Mouse (Mus musculus) CH12.LX (cell line): ENCODE measurements at regions not wholly inside any gene's neighbourhood (a gene's known extent, or its start where the extent isn't known, plus 50 kb on each side); places are given as distances from the start of the nearest gene placed in this dataset.

ENCODE experiments used
- DNase-seq: peaks from one replicate; pipeline ENCODE4 v3.0.0-alpha.2; 2013; ENCODE audit errors: extremely low read depth
- H3K27ac ChIP-seq: 2 replicates; pipeline ENCODE4 v1.5.1; 2012; ENCODE audit warnings: low read depth, mild to moderate bottlenecking, control low read depth, moderate library complexity; ENCODE audit not compliant: insufficient read depth
- H3K27me3 ChIP-seq: replicated peaks from 2 replicates; pipeline ENCODE3; 2012; ENCODE audit warnings: inconsistent platforms
- H3K36me3 ChIP-seq, 2 experiments: replicated peaks in 1 of 2; 2 replicates each; pipeline versions ENCODE3 to v1.6.1; 2012; ENCODE audit warnings: inconsistent platforms in 1 of 2, low read length in 1 of 2, mild to moderate bottlenecking in 1 of 2, mixed read lengths in 1 of 2, moderate library complexity in 1 of 2; ENCODE audit not compliant: control insufficient read depth in 1 of 2, insufficient read depth in 1 of 2
- H3K4me1 ChIP-seq, 2 experiments: 2 replicates each; pipeline ENCODE4 v1.6.1; 2012; ENCODE audit warnings: inconsistent platforms in 1 of 2, moderate library complexity in 1 of 2; ENCODE audit not compliant: insufficient read depth in 2 of 2, control insufficient read depth in 1 of 2
- H3K4me2 ChIP-seq: 2 replicates; pipeline ENCODE4 v1.6.1; 2012; ENCODE audit warnings: low read depth, mild to moderate bottlenecking, control low read depth; ENCODE audit not compliant: poor library complexity, insufficient read depth, severe bottlenecking
- H3K4me3 ChIP-seq, 3 experiments: fragments of 150-350 bp in 1 of 3; sonication (generic) in 1 of 3; replicated peaks in 1 of 3; 2 replicates each; pipeline versions ENCODE3 to v1.5.1; 2011 to 2012; ENCODE audit warnings: low read depth in 2 of 3, low read length in 2 of 3, mild to moderate bottlenecking in 2 of 3, moderate library complexity in 2 of 3, control low read depth in 1 of 3, improper control_type of control experiment in 1 of 3, inconsistent platforms in 1 of 3, mixed read lengths in 1 of 3; ENCODE audit not compliant: poor library complexity in 1 of 3
- H3K79me2 ChIP-seq: replicated peaks from 2 replicates; pipeline ENCODE4 v1.6.1; 2012; ENCODE audit warnings: mild to moderate bottlenecking, moderate library complexity; ENCODE audit not compliant: control insufficient read depth, poor library complexity, insufficient read depth, severe bottlenecking; ENCODE audit errors: extremely low read depth
- H3K9ac ChIP-seq: 2 replicates; pipeline ENCODE4 v1.6.1; 2012; ENCODE audit warnings: low read depth, mild to moderate bottlenecking, control low read depth, moderate library complexity; ENCODE audit not compliant: insufficient read depth
- H3K9me3 ChIP-seq: replicated peaks from 2 replicates; pipeline ENCODE3; 2012; ENCODE audit warnings: low read length, inconsistent platforms, mixed read lengths
- BHLHE40 ChIP-seq: IDR thresholded peaks from 2 replicates; pipeline ENCODE4 v1.6.1; 2011; ENCODE audit warnings: mild to moderate bottlenecking, low read depth, low read length, improper control_type of control experiment
- CHD1 ChIP-seq: IDR thresholded peaks from 2 replicates; pipeline ENCODE4 v1.6.1; 2012; ENCODE audit warnings: low read depth, low read length, improper control_type of control experiment, inconsistent platforms
- CHD2 ChIP-seq: IDR thresholded peaks from 2 replicates; pipeline ENCODE4 v1.6.1; 2011; ENCODE audit warnings: low read length, improper control_type of control experiment
- CTCF ChIP-seq, 2 experiments: IDR thresholded peaks in 1 of 2; conservative IDR thresholded peaks in 1 of 2; 2 replicates each; pipeline ENCODE4 v1.5.1; 2011 to 2012; ENCODE audit warnings: low read depth in 2 of 2, low read length in 2 of 2, improper control_type of control experiment in 1 of 2, inconsistent platforms in 1 of 2, mild to moderate bottlenecking in 1 of 2, moderate library complexity in 1 of 2
- GABPA ChIP-seq: IDR thresholded peaks from 2 replicates; pipeline ENCODE4 v1.6.1; 2012; ENCODE audit warnings: low read depth, low read length, improper control_type of control experiment, inconsistent platforms; ENCODE audit not compliant: insufficient replicate concordance
- HCFC1 ChIP-seq: IDR thresholded peaks from 2 replicates; pipeline ENCODE4 v1.6.1; 2012; ENCODE audit warnings: low read depth, mild to moderate bottlenecking, inconsistent platforms, low read length, improper control_type of control experiment
- IRF4 ChIP-seq: IDR thresholded peaks from 2 replicates; pipeline ENCODE4 v1.6.1; 2014; ENCODE audit warnings: low read depth, mild to moderate bottlenecking, inconsistent platforms, low read length, improper control_type of control experiment
- JUN ChIP-seq: IDR thresholded peaks from 2 replicates; pipeline ENCODE4 v1.6.1; 2011; ENCODE audit warnings: low read depth, mild to moderate bottlenecking, low read length, improper control_type of control experiment, moderate library complexity; ENCODE audit not compliant: insufficient read depth
- KAT2A ChIP-seq: IDR thresholded peaks from 2 replicates; pipeline ENCODE4 v1.6.1; 2012; ENCODE audit warnings: low read length, improper control_type of control experiment, inconsistent platforms; ENCODE audit not compliant: insufficient replicate concordance
- MAFK ChIP-seq: IDR thresholded peaks from 2 replicates; pipeline ENCODE4 v1.6.1; 2011; ENCODE audit warnings: low read length, improper control_type of control experiment; ENCODE audit not compliant: insufficient replicate concordance
- MAX ChIP-seq: IDR thresholded peaks from 2 replicates; pipeline ENCODE4 v1.6.1; 2011; ENCODE audit warnings: low read length, improper control_type of control experiment
- MAZ ChIP-seq: IDR thresholded peaks from 2 replicates; pipeline ENCODE4 v1.6.1; 2012; ENCODE audit warnings: low read depth, mild to moderate bottlenecking, inconsistent platforms, low read length, improper control_type of control experiment, moderate library complexity
- MEF2A ChIP-seq: IDR thresholded peaks from 2 replicates; pipeline ENCODE4 v1.6.1; 2014; ENCODE audit warnings: low read depth, mild to moderate bottlenecking, inconsistent platforms, low read length, improper control_type of control experiment, borderline replicate concordance
- MYC ChIP-seq: IDR thresholded peaks from 2 replicates; pipeline ENCODE4 v1.6.1; 2011; ENCODE audit warnings: low read depth, mild to moderate bottlenecking, improper control_type of control experiment, low read length
- NELFE ChIP-seq: IDR thresholded peaks from 2 replicates; pipeline ENCODE4 v1.6.1; 2011; ENCODE audit warnings: low read depth, low read length, improper control_type of control experiment
- PAX5 ChIP-seq: IDR thresholded peaks from 2 replicates; pipeline ENCODE4 v1.6.1; 2012; ENCODE audit warnings: low read length, inconsistent platforms, mixed read lengths
- SIN3A ChIP-seq: IDR thresholded peaks from 2 replicates; pipeline ENCODE4 v1.6.1; 2012; ENCODE audit warnings: low read length, improper control_type of control experiment, inconsistent platforms
- USF2 ChIP-seq: conservative IDR thresholded peaks from 2 replicates; pipeline ENCODE4 v1.6.1; 2011; ENCODE audit warnings: low read depth, low read length, improper control_type of control experiment
- ZC3H11A ChIP-seq: IDR thresholded peaks from 2 replicates; pipeline ENCODE4 v1.6.1; 2012; ENCODE audit warnings: low read depth, mild to moderate bottlenecking, inconsistent platforms, low read length, improper control_type of control experiment
- ZKSCAN1 ChIP-seq: IDR thresholded peaks from 2 replicates; pipeline ENCODE4 v1.6.1; 2012; ENCODE audit warnings: low read depth, inconsistent platforms, low read length, improper control_type of control experiment, borderline replicate concordance
- ZNF384 ChIP-seq: IDR thresholded peaks from 2 replicates; pipeline ENCODE4 v1.6.1; 2012; ENCODE audit warnings: low read depth, low read length, improper control_type of control experiment, inconsistent platforms
- dilution Hi-C: fragments of 300-500 bp; cut with MboI; formaldehyde crosslinking; loops from 2 replicates; pipeline ENCODE4 v1.14.3; 2020; ENCODE audit warnings: low sequenced_read_pairs; ENCODE audit not compliant: extremely low pct_unique_long_range_greater_than_20kb, extremely low pct_ligation_motif_present
- in situ Hi-C: fragments of 300-500 bp; cut with MboI; formaldehyde crosslinking; loops from 3 replicates; pipeline ENCODE4 v1.14.3; 2019; ENCODE audit warnings: low sequenced_read_pairs, low pct_ligation_motif_present, low pct_unique_long_range_greater_than_20kb, mixed read lengths

DNA sequence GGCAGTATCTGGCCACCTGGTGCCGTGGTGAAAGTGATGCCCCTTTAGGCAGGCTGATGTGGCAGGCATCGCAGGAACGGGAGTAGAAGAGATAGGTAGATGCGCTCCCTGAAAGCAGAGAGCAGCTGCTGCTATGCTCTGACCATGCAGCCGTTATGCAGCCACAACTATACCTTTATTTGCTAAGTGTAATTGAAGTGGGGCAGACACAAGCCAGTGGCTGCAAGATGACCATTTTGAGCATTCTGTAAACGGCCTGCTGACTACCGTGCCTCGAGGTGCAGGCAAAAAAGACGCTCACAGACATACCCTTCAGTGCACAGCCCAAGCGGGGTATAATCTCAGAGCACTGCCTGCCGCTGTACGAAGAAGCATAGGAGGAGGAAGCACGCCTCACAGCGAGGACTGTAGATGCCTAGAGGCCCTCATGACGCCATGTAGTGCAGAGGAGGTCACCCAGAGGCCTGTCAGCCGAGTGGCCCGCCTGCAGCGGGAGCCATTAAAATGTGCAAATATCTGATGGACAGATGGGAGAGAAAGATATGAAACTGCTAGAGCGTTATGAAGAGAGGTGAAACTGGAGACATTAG is 170.9 kb downstream of the Spata18 start:
- H3K79me2 ChIP-seq = no peaks in the 10 kb centered on the region
- no peak overlapping the region for H3K4me2 ChIP-seq
- H3K9me3 ChIP-seq = no peaks in the 10 kb centered on the region
- H3K36me3 ChIP-seq = no peaks in the 10 kb centered on the region
- H3K9ac ChIP-seq = no peak overlapping the region
- no peak overlapping the region for H3K4me3 ChIP-seq
- no peaks in the 10 kb centered on the region; a peak in 1 of 4 replicates for H3K4me1 ChIP-seq
- in situ Hi-C loops = no loop called here
- dilution Hi-C loops = no loop called here
- H3K27me3 ChIP-seq = no peaks in the 10 kb centered on the region
- no peak for TF ChIP-seq HCFC1
- TF ChIP-seq JUN = no peak
- no peak overlapping the region for H3K27ac ChIP-seq
- DNase-seq = no peak

DNA sequence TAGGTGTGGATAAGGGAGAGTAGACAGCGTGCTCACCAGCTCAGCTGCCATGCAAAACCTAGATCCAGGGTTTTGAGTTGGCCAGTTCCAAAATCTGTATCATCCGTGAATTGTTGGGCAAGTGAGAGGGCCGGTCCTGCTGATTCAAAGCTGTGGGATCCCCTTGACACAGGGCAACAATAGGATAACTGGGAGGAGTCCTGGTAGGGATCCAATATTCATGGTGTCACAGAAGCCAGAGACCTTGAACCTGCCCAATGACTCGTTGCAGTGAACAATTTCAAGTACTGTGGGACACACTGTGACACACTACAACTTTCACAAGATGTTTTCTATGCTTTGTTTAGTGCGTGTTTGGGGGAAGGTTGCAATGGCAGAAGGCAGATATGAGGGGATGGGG is 172.2 kb downstream of the Spata18 start:
- H3K4me3 ChIP-seq = no peak overlapping the region
- dilution Hi-C loops (no loop called here), in situ Hi-C loops (no loop called here)
- H3K27ac ChIP-seq = no peak overlapping the region
- no peak overlapping the region for H3K9ac ChIP-seq
- H3K79me2 ChIP-seq = no peaks in the 10 kb centered on the region
- no peak overlapping the region for H3K4me2 ChIP-seq
- H3K27me3 ChIP-seq = no peaks in the 10 kb centered on the region
- no peaks in the 10 kb centered on the region for H3K9me3 ChIP-seq
- no peak for TF ChIP-seq BHLHE40
- TF ChIP-seq CTCF (conservative IDR thresholded peaks at IDR 0.05 in 1 of 2, IDR thresholded peaks at IDR 0.05 in 1 of 2; ENCODE audit: low read depth in 2 of 2, low read length in 2 of 2) = no peak
- no peak for TF ChIP-seq MAFK
- H3K4me1 ChIP-seq = no peaks in the 10 kb centered on the region; a peak in 1 of 4 replicates
- no peaks in the 10 kb centered on the region for H3K36me3 ChIP-seq
- DNase-seq = no peak

GRCm38 (mm10) chr5:73826941-73827340 is 175.8 kb downstream of the Spata18 start:
- Histone ChIP-seq H3K9ac (no peak overlapping the region), H3K27ac (no peak overlapping the region), H3K79me2 (no peaks in the 10 kb centered on the region), H3K27me3 (no peaks in the 10 kb centered on the region)
- TF ChIP-seq ZNF384 (no peak), MAZ (no peak), SIN3A (no peak), MYC (no peak), NELFE (no peak), GABPA (no peak), USF2 (no peak), ZKSCAN1 (no peak), CHD1 (no peak), PAX5 (no peak), CHD2 (no peak), MEF2A (no peak), IRF4 (no peak), MAX (no peak), JUN (no peak), KAT2A (no peak), ZC3H11A (no peak)
- TF ChIP-seq, all 38 proteins: peak for 0
- H3K4me3 ChIP-seq = no peak overlapping the region
- DNase-seq = no peak
- H3K4me1 ChIP-seq = no peaks in the 10 kb centered on the region; a peak in 1 of 4 replicates
- H3K36me3 ChIP-seq = no peaks in the 10 kb centered on the region
- in situ Hi-C loops (no loop called here), dilution Hi-C loops (no loop called here)
- H3K4me2 ChIP-seq = no peak overlapping the region
- no peaks in the 10 kb centered on the region for H3K9me3 ChIP-seq
